9 mouse cellular contexts compared by ENCODE assay signal in the genomic region with DNA sequence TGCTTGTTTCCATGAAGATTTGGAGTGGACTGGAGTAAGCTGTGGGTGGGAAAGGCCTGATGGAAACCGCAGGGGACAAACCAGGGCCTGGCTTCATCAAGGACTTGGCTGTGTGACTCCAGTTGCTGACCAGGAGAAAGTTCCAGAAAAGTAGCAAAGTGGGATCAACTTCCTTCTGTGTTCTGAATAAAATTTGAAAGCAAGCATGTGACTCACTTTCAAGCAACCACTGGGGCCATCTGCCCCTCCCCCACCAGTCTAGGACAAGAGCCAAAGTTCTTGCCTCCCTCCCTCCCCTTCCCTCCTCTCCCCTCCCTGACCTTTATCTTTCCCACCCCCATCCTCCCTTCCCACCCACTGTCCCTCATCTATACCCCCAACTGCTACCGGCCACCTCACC. TPM values are rescaled to one million over a fixed set of nuclear protein-coding genes. Genes with fewer than 3 reads are reported as not detected.
A peak's percentile ranks its signal among the peaks of the same experiment; 100 is the strongest.
DNase-seq lines count a peak whose midpoint lies in the region; ATAC-seq and TF ChIP-seq lines count a peak whose summit lies in the region.
"Had no signal": no experiment of that assay in that cellular context is flagged by ENCODE, and none has a peak within 500 bp of the region (broad histone marks: within the 10 kb centered on the region; RNA-seq: fewer than 3 reads in every experiment).

No protein-coding gene starts in this region.

- H3K4me2 ChIP-seq in liver, embryonic 12.5 days, result no peak overlapping the region
- peak overlapping the region; percentile 48 for H3K4me2 ChIP-seq in heart, embryonic 16.5 days (ENCODE audit: low read depth, low read length)
- no peak overlapping the region for H3K4me2 ChIP-seq in neural tube, embryonic 14.5 days (ENCODE audit: low read depth, low read length)

- H3K36me3 ChIP-seq in liver, embryonic 12.5 days, result no peaks in the 10 kb centered on the region
- H3K36me3 ChIP-seq in heart, embryonic 16.5 days (ENCODE audit: control insufficient read depth, insufficient read depth), result no peaks in the 10 kb centered on the region
- H3K36me3 ChIP-seq in neural tube, embryonic 14.5 days (ENCODE audit: control insufficient read depth, insufficient read depth, low read length), result no peaks in the 10 kb centered on the region
- H3K36me3 ChIP-seq: lung, embryonic 15.5 days had no signal

- ATAC-seq in liver, embryonic 12.5 days, result no peak
- no peak for ATAC-seq in heart, embryonic 16.5 days (replicated peaks; ENCODE audit: extremely low read depth, insufficient read depth, low FRiP score)
- no peak for ATAC-seq in neural tube, embryonic 14.5 days (ENCODE audit: low read depth)
- ATAC-seq in megakaryocyte, adult 5-6 weeks (ENCODE audit: poor library complexity, severe bottlenecking), result no peak

- no peaks in the 10 kb centered on the region for H3K9me3 ChIP-seq in liver, embryonic 12.5 days (replicated peaks)
- no peaks in the 10 kb centered on the region for H3K9me3 ChIP-seq in heart, embryonic 16.5 days (replicated peaks; ENCODE audit: control insufficient read depth, low read length)
- no peaks in the 10 kb centered on the region for H3K9me3 ChIP-seq in neural tube, embryonic 14.5 days (ENCODE audit: control insufficient read depth, low read length)
- H3K9me3 ChIP-seq: lung, embryonic 15.5 days had no signal

- no peak overlapping the region for H3K9ac ChIP-seq in liver, embryonic 12.5 days
- H3K9ac ChIP-seq in heart, embryonic 16.5 days (ENCODE audit: low read length), result no peak overlapping the region
- H3K9ac ChIP-seq in neural tube, embryonic 14.5 days (replicated peaks; ENCODE audit: low read depth, low read length), result no peak overlapping the region
- H3K9ac ChIP-seq: lung, embryonic 15.5 days had no signal

- WGBS in liver, embryonic 12.5 days (ENCODE audit: insufficient replicate concordance), result 19% methylated on average over 2 of the region's 2 CpGs
- 23% methylated on average over 2 of the region's 2 CpGs for WGBS in heart, embryonic 16.5 days
- WGBS in neural tube, embryonic 14.5 days, result 28% methylated on average over 2 of the region's 2 CpGs

- no peak overlapping the region for H3K27ac ChIP-seq in liver, embryonic 12.5 days
- H3K27ac ChIP-seq in embryonic fibroblast, embryonic 13.5 days (ENCODE audit: insufficient read depth, low read length), result peak overlapping the region; percentile 91
- H3K27ac ChIP-seq in heart, embryonic 16.5 days (ENCODE audit: low read length), result no peak overlapping the region
- H3K27ac ChIP-seq in neural tube, embryonic 14.5 days (ENCODE audit: low read depth, low read length), result 0 out of 2 replicates have a peak overlapping the region, but pooled peaks have one; percentile 53
- H3K27ac ChIP-seq: lung, embryonic 15.5 days had no signal

- no peak for TF ChIP-seq POLR2A in embryonic fibroblast, embryonic 13.5 days (IDR thresholded peaks at IDR 0.05; ENCODE audit: low read depth, low read length)

- DNase-seq in liver, result peak; percentile 33
- no peak for DNase-seq in frontal cortex, postnatal 14 days (ENCODE audit: low spot score in 2 of 2)
- no peak for DNase-seq in layer of hippocampus, postnatal 14 days (ENCODE audit: low spot score in 2 of 2)

- H3K4me1 ChIP-seq in liver, embryonic 12.5 days, result no peaks in the 10 kb centered on the region
- H3K4me1 ChIP-seq in embryonic fibroblast, embryonic 13.5 days (ENCODE audit: control insufficient read depth, insufficient read depth, low read length), result peaks cover 15% of the 10 kb centered on the region
- peaks cover 7% of the 10 kb centered on the region for H3K4me1 ChIP-seq in heart, embryonic 16.5 days (ENCODE audit: control insufficient read depth, insufficient read depth, low read length)
- peaks cover 30% of the 10 kb centered on the region for H3K4me1 ChIP-seq in neural tube, embryonic 14.5 days (ENCODE audit: control insufficient read depth, insufficient read depth, low read length)

- H3K27me3 ChIP-seq in liver, embryonic 12.5 days (replicated peaks), result peaks cover 38% of the 10 kb centered on the region
- peaks cover 19% of the 10 kb centered on the region; the same call in 1 of the 2 replicates for H3K27me3 ChIP-seq in heart, embryonic 16.5 days (ENCODE audit: control insufficient read depth, insufficient read depth, low read length)
- H3K27me3 ChIP-seq in neural tube, embryonic 14.5 days (ENCODE audit: control insufficient read depth, insufficient read depth, low read length), result no peaks in the 10 kb centered on the region

- no peak for TF ChIP-seq CTCF in embryonic fibroblast, embryonic 13.5 days (IDR thresholded peaks at IDR 0.05; ENCODE audit: borderline replicate concordance, insufficient read depth, low read length)

- no peak overlapping the region for H3K4me3 ChIP-seq in liver, embryonic 12.5 days
- no peak overlapping the region for H3K4me3 ChIP-seq in embryonic fibroblast, embryonic 13.5 days (ENCODE audit: insufficient read depth, low read length)
- H3K4me3 ChIP-seq in heart, embryonic 16.5 days (ENCODE audit: low read length), result no peak overlapping the region
- H3K4me3 ChIP-seq in neural tube, embryonic 14.5 days (ENCODE audit: low read depth, low read length), result no peak overlapping the region

RNA-seq across cellular contexts. Expression of a gene that starts 35.9 kb away (rescaled TPM):
- 20.0 and 21.4 TPM in 2 replicates for polyA plus RNA-seq in liver, embryonic 12.5 days (2016; fragmentation: Nextera tagmentation; extraction: Ambion mirVana)
- 36.7 and 40.4 TPM in 2 replicates for polyA plus RNA-seq in embryonic fibroblast, embryonic 13.5 days (2011; ENCODE audit: insufficient read length, low read depth, missing spikeins)
- 67.4 and 71.4 TPM in 2 replicates for polyA plus RNA-seq in heart, embryonic 16.5 days (2015; fragmentation: Nextera tagmentation; extraction: Ambion mirVana)
- 90.8 and 94.6 TPM in 2 replicates for polyA plus RNA-seq in neural tube, embryonic 14.5 days (2014; fragmentation: Nextera tagmentation; extraction: Ambion mirVana)
- total RNA-seq in megakaryocyte, adult 5-6 weeks (2015), result 31.3 and 41.7 TPM in 2 replicates
- total RNA-seq in megakaryocyte, adult 5-6 weeks (2017), result 6.8 and 9.0 TPM in 2 replicates
- 100 to 1,000 TPM; 112 TPM for total RNA-seq in layer of hippocampus, postnatal 14 days (2021)

Comparison
In these comparisons a context has a peak if more than half of its experiments do, and no peak if none do; other contexts are left out.
1. H3K27ac ChIP-seq: peak in embryonic fibroblast, embryonic 13.5 days (single experiment) and neural tube, embryonic 14.5 days (single experiment); none in liver, embryonic 12.5 days (single experiment) and heart, embryonic 16.5 days (single experiment).